Mouse (Mus musculus) layer of hippocampus, adult 8-10 months (tissue): ENCODE measurements around the gene Maml2. TPM values are rescaled to one million over a fixed set of nuclear protein-coding genes. Genes with fewer than 3 reads are reported as not detected.

Experiments
- DNase-seq, 2 experiments: peaks; one replicate each; pipeline ENCODE4 v3.0.0; 2022; ENCODE audit warnings: low spot score in 2 of 2
- total RNA-seq, 4 experiments: library from RNA; stranded (reverse); gene quantifications; 2 replicates each; pipeline ENCODE4 v1.2.4; 2022

Gene Maml2
- total RNA-seq, 4 experiments from 2014 or later: 19.9 to 24.0 (median 21.4) TPM

DNA sequence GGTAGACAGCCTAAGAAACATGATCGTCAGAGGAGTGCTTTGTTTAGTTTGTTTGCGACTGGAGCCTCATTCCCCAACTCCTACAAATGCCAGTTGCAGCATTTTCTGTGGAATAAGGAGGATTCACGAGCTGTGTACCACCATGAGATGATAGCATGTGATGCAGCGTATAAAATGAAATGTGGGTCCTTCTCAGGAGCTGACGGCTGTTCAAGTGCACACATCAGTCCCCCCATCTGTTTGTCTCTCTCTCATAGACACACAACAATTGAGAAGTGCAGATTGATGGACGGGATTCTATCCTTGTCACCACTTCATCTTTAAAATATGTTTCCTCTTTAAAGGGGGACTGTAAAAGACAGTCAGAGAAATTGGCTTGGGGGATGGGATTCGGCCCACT is 12.1 kb downstream of the Maml2 start:
- no peak for DNase-seq

DNA sequence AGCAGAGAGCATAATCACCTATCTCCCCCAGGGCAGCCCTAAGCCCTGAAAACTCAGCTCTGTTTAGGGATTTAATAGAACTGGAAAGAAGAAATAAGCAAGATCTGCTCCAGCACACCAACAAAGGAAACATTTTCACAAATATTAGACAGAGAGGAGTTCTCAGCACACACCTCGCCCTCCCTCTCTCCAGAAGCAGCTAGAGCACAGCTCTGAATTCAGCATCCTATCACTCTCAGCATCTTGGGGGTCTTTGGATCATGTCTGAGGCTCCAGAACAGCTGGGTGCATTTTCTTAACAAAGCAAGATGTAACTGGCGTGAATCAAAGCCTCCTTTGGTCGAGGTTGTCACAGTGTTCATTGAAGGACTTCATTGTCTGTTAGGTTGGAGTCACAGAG is 12.5 kb downstream of the Maml2 start:
- no peak for DNase-seq

DNA sequence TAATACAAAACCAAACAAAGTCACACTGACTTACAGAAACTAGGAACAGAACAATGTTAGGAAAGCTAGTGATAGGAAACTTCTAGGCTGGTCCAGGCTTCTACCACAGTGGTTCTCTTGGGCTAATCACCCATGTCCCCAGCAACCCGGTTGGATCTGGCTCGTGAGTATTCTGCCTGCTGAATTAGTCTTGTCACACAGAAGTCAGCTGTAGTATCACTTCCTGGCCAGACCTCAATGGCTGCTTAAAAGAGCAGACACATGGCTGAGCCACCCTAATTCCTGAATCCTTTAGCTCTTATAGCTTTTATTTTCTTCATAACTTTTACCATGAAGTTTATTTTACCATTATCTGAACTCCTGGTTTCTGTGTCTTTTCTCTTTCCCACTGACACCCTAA is 13.3 kb downstream of the Maml2 start:
- no peak for DNase-seq

DNA sequence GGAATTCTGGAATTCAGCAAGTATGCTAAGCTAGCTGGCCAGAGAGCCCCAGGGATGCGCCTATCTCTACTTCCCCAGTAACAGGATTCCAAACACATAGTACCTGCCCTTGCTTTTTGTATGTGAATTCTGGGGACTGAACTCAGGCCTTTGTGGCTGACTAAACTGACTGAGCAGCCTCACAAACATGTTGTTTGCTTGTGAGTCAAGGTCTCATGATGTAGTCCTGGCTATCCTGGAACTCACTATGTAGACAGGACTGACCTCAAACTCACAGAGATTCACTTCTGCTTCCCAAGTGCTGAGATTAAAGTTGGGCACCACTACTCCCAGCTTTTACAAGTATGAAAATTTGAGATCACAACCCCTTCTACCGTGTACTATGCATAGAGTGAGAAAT is 16.2 kb downstream of the Maml2 start:
- no peak for DNase-seq

DNA sequence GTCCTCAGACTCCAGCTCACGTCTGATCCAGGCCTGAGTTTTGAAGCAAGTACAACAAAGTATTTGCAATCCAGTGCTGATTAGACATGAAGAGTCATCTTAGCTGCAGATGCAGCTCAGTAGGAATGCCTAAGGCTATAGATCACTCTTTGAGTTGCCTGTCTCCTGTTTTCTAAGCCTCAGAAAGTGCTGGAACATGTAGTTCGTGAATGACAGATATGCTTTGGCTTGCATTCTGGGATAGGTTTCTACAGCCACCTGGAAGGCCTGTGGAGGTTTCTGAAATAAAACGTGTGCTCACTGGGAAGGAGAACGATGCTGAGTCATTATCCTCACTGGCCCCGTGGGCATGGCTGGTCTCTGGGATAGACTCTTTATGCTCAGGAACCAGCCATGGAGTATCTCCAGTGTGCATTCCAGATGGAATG is 16.8 kb downstream of the Maml2 start:
- DNase-seq: no peak

DNA sequence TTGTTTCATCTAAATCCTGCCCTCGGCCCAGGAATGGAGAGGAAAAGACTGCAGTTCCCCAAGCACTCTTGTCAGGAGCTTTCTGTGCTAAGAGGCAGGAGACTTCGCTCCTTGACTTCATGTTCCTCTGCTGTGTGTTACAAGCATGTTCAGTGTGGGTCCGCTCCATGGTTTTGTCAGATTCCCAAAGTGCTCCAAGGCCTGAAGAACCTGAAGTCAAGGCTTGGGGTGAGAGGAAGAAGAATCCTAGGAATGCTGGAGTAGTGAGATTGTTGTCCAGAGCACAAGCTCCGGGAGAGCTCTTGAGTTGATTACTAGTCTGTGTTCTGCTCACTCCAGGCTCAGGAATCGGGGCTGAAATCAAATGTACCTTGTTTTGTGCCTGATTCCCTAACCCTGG is 17.6 kb downstream of the Maml2 start:
- DNase-seq: no peak

DNA sequence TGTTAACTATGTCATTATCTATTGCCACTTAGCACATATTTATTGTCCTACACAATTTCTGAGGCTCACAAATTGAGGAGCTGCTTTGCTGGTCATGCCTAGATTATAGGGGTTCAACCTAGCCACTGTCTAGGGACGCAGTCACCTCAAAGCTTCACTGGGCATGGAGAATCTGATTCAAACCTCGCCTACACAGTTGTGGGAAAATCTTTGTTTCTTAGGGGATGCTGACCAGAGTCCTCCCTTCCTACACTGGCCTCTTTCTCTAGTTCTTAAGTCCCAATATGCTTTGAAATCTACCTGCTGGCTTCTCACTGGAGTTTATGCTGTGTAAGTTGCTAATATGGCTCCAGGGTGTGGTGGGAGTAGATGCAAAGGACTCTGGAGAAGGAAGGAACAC is 21.8 kb downstream of the Maml2 start:
- DNase-seq: no peak

DNA sequence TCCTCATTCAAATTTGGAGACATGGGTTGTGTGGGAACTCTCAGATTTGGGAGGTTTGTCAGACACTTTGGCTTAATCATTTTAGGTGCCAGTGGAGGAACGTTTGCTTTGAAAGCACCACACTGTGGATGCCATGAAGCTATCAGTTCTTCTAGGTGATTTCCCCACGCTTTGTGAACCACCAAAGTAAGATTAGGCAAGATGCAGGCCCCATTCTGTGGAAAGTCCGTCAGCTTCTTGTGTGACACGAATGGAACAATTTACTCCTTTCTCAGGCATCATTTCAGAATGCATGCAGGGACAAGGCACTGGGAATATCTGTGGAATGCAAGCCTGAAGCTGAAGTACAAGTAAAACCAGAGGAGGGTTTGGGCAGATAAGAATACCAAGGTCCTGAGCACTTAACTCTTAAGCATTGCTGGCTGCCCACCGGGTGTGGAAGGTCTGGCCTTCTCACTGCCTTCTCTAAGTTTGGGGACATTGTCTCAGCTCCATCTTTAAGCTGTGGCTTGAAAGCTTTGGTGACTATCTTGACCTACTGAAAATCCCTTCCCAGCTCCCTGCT is 23.1 kb downstream of the Maml2 start:
- no peak for DNase-seq

DNA sequence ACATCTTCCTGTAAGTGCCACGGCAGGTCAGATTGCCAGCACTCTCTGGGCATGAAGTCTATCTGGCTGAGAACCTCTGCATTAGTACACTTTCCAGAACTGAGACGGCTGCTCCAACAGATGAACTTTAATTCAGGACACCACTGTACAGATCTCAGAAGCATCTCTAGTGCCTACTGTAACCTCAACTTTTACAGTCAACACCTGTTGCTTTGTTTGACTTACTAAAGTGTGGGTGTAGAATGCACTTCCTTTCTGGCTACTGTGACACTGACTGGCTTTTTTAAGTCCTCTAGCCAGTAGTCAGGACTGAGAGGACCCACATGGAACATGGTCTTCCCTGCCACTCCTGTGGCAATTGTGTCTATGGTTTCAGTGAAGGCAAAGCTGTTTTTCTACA is 25.3 kb downstream of the Maml2 start:
- no peak for DNase-seq

DNA sequence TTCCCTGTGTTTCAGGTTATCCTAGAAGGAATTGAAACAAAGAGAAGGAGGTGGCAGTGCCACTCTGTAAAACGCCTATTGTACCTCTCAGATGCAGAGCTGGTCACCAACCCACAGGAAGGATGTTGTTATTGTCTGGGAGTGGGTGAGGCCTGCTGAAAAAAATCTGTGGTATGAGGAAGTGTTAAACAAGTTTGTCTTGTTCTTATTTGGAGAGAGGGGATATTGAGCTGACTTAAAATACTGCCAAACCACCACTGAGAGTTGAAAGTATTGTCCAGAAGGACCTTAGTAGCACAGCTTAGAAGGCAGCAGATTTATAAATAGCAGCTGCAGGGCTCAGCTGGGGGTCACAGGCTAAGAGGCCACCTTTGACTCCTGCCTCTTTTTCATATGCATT is 25.9 kb downstream of the Maml2 start:
- DNase-seq: no peak

DNA sequence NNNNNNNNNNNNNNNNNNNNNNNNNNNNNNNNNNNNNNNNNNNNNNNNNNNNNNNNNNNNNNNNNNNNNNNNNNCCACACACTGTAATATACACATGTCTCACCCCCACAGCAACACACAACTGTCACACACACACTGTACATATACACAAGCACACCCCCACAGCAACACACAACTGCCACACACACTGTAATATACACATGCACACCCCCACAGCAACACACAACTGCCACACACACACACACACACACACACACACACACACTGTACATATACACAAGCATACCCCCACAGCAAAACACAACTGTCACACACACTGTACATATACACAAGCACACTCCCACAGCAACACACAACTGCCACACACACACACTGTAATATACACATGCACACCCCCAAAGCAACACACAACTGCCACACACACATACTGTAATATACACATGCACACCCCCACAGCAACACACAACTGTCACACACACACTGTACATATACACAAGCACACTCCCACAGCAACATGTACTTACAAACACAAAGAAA is 116.5 kb downstream of the Maml2 start:
- no peak for DNase-seq

DNA sequence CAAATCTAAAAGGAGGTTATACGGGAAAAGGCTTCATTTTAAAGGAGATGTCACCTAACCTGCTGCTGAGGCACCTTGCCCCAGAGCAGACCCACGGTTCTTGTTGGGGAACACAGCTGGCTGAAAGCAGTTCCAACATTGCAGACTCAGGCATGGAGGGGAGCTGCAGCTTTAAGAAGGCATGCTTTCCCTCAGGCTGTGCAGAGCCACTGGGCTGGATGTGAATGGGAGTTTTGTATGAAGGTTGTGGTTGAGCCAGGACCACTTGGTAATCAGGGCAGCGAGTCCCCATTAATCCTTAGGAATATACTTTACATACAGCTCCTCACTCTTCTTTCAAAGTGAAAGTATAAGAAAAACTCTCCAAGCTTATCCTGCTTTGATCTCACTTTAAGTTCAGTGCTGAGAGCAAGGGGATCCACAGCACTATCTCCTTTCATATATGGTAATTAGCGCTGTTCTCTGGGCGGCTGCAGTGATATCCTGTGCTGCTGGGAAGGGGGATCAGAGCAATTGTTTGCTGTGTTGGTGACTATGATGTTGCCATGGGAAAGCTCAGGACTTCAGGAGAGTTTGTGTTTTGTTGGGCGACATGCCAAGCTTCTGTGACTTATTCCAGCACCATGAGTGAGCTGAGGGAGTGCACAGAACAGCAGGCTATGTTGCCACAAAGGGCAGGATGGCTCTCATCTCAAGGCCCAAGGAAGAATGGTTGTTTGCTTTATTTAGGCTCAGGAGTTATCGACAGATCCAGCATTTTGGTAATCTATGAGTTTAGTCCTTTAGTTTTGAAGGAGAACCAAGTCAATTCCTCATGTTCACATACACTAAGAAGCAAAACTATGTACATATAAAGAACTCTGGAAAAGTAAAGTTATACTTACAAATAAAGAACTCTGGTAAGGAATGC is 127.5 kb downstream of the Maml2 start:
- DNase-seq: peak; percentile 68 to 76

DNA sequence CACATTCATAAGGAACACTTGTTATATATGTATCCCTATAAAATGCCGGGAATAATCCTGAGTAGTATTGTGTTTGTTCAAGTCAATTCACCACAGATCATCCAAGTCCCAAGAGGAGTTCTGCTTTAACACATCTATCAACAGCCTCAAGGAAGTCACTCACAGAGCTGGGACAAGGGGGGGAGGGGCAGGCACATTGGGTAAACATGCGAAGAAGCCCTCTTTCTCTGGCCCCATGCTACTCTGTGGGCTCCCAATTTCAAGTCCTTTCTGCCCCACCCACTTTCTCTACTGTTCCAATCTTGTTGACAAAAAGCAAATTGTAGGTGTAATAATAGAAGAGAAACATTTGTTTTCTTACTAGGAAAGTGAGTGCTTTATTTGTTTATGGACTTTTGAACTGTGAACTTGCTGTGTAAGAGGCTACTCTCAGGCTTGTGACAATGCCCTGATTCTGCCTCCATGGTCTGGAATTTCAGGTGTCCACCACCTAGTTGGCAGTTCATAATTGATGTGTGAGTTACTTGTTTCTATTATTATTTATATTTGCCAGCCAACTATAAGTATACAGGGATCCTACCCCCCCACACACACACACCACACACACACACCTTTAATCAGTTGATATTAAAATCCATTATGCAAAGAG is 131.8 kb downstream of the Maml2 start:
- no peak for DNase-seq

DNA sequence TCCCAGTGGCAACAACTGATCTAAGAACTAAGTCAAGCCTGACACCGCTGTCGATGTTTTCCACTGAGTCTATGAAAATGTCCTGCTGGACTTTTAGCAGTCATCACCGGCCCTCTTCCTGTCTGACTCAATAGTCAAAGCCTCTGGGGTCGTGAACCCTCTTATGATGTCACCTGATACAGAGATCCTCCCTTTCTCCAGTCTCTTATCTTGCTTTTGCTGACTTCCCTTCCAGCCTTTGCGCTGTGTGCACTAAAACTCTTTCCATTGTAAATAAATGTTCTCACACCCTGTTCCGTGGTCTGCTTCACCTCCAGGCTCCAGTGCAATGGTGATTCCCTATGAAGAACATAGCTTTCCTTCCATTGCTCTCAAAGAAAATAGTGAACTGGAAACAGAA is 132.5 kb downstream of the Maml2 start:
- DNase-seq: no peak

DNA sequence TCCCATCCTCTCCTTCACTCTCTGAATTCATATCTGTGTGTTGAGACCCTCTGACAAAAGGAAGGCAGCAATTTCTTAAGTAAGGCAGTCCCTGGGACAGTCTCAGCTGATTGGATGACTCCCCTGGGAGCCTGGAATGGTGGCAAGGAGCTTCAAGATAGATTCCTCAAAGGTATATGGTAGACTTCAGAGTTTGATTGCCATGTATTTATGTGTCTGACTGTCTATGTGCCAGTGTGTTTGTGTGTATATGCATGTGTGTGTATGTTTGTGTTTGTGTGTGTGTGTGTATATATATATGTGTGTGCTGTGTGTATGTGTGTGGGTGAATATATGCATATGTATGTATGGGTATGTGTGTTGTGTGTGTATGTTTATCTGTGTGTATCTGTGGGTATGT is 133.0 kb downstream of the Maml2 start:
- no peak for DNase-seq

DNA sequence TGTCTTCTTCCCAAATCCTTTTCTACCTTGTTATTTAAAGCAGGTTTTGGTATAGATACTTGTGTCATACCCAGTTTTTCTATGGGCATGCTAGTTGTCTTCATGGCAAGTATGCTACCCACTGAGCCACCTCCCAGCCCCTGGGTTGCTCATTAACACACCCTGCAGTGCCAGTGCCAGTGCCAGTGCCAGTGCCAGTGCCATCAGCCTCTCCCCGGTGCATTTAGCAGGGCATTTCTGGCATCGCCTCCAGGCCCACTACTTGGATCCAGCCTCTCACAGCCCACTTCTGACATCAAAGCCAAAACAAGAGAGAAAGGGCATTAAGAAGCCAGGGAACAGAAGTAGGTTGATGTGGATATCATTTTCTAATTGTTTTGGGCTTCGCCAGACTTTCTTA is 133.9 kb downstream of the Maml2 start:
- no peak for DNase-seq

DNA sequence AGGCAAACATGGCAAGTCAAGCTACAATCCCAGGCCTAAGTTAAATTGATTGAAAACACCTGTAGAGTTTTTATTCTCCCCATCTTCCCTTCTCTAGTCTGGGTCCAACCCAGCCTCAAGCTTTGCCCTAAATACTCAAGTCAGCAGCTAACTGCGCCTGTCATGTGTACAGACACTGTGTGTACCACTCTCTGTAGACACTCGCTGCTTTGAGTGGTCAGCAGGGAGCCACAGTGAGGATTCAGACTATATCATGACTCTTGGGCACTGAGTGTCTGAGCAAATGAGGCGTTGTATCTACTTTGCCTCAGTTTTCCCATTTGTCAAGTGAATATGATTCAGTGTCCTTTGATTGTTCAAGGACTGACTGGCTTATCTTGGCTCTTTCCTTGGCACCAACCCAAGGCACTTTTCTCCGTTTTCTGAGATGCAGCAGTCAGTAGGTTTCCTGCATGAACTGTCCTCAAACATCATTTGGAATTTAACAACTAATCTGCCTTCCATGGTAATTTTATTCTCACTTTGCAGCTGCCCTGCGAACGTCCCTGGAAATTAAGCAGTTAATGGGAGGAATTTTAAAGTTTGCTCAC is 135.8 kb downstream of the Maml2 start:
- DNase-seq: no peak

DNA sequence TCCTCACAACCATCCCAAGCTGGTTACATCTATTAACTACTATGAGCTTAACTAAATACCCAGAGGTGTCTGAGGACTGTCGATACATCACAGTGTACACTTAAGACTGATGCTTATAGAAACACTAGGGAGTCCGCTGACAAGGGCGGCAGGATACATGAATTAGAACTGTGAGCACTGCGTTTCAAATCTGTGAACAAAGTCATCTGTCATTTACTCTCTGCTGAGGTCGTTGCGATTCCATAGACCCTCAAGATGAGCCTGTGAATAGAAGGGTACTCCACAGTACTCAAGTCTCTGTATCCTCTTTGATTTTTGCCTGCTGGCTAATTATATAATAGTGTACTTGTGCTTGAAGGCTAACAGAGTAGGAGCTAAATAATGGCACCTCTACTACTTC is 143.2 kb downstream of the Maml2 start:
- DNase-seq: no peak

DNA sequence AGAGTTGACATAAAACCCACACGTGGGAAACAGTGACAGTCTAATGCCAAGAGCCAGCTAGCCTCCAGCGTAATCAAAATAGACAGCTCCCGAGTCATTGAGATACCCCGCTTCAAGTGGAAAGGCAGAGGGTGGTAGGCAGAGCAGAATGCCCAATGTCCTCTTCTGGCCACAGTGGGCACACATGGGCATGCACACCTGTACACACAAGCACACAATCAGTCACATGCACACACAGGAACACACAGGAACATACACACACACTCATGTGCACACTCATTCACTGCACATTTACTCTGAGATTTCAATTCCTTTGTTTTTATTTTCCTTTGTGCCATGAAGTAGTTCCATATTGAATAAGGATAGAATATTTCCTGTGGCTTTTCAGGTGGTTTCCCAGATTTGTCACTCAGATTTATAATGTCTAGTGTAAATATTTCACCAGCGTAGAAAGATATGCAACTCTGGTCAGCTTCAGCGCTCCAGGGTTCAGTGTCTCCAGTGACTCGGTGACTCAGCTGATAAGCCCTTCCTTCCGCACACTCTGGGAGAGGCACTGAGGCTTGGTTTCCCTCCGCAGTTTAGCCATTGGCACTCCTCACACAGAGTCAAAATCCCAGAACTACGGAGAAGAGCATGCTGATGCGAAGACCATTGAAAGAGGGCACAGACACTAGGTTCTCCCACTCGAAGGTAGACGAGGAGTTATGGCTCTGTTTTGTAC is 144.4 kb downstream of the Maml2 start:
- no peak for DNase-seq

DNA sequence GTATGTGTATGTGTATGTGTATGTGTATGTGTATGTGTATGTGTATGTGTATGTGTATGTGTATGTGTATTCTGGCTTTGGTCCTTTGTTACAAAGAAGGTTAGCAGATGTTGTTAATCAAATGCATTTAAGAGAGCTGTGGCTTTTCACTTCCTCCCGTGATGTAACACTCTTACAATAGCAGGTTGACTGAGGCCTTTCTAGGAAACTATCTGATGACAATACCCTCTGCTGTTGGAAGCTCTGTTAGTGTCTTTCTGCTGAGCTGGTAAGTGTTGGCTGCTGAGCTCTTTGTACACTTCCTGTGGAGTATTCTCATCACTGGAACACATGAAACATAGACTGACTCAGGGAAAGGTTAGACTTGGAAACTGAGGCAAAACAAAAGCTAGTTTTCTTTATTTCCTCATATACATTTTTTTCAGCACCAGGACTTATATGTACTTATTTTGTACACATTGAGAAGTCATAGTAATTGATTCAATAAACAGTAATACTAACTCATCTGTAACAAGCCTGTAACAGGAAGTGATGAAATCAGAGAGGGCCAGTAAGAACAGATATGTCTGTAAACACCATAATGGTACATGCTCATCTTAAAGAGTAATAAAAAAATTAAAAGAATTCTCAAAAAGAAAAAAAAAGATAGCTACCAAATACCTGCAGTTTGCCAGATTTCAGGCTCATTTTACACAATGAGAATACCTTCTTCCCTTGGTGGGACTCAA is 145.9 kb downstream of the Maml2 start:
- DNase-seq: no peak

DNA sequence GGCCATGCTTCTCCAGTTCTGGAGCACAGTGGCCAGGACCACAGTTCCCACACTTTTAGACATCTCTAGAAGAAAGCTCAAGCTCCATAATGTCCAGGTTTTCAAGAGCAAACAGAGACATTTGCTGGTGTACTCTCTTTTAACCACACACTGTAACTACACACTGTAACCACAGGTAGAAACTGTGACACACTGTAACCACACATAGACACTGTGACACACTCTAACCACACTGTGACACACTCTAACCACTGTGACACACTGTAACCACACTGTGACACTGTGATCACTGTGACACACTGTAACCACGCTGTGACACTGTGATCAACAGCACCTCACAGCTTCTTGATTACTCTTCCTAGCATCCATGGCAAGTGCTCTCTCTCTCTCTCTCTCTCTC is 148.5 kb downstream of the Maml2 start:
- DNase-seq: no peak
